9 mouse cellular contexts compared by ENCODE assay signal in the genomic region with DNA sequence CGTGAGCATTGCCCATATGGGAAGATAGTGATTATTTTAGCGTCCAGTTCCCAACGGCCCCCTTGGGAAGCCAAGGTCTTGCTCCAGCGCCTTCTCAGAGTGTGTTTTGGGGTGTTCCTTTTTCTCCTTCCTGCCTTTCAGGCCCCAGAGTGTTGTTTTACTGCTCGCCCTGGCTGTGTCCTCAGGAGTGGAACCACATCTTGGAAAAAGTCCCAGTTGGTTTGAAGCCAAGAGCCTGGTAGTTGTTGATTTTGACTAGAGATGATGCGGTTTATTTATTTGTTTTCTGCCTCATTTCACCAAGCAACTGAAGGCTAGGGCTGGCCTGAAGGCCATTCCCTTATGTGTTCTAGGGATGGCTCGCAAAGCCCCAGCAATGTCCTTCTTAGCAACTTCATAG. TPM values are rescaled to one million over a fixed set of nuclear protein-coding genes. Genes with fewer than 3 reads are reported as not detected.
DNase-seq lines count a peak whose midpoint lies in the region; ATAC-seq and TF ChIP-seq lines count a peak whose summit lies in the region.
"Had no signal": no experiment of that assay in that cellular context is flagged by ENCODE, and none has a peak within 500 bp of the region (broad histone marks: within the 10 kb centered on the region; RNA-seq: fewer than 3 reads in every experiment).

No protein-coding gene starts in this region.

- TF ChIP-seq CTCF in heart, postnatal 0 days (IDR thresholded peaks at IDR 0.05; ENCODE audit: low read depth) = no peak
- TF ChIP-seq CTCF in stomach, postnatal 0 days (IDR thresholded peaks at IDR 0.05; ENCODE audit: low read depth) = no peak

- H3K27me3 ChIP-seq in heart, postnatal 0 days (ENCODE audit: control insufficient read depth, insufficient read depth, low read length) = no peaks in the 10 kb centered on the region
- H3K27me3 ChIP-seq in myocyte (ENCODE audit: control insufficient read depth, insufficient read depth, insufficient read length) = no peaks in the 10 kb centered on the region
- H3K27me3 ChIP-seq in stomach, postnatal 0 days (ENCODE audit: control insufficient read depth, insufficient read depth, low read length) = no peaks in the 10 kb centered on the region

- peak; percentile 50 to 67 for DNase-seq in heart, adult 18-20 months
- DNase-seq in heart, adult 9 months (ENCODE audit: low spot score in 2 of 2) = no peak
- DNase-seq in right cerebral cortex, postnatal 4 days = peak; percentile 46
- DNase-seq in right cerebral cortex, adult 18-20 months = no peak
- no peak for DNase-seq in heart, postnatal 0 days (ENCODE audit: low spot score)
- DNase-seq in stomach, postnatal 0 days (ENCODE audit: low spot score) = no peak
- no peak for DNase-seq in frontal cortex, postnatal 14 days (ENCODE audit: low spot score in 2 of 2)
- DNase-seq: liver, embryonic 13.5 days had no signal

- H3K36me3 ChIP-seq in heart, postnatal 0 days (replicated peaks; ENCODE audit: control insufficient read depth, insufficient read depth, low read length) = 0 out of 2 replicates have a peak, but pooled peaks cover 1% of the 10 kb centered on the region
- peaks cover 4% of the 10 kb centered on the region for H3K36me3 ChIP-seq in myocyte (ENCODE audit: control insufficient read depth, insufficient read depth)
- no peaks in the 10 kb centered on the region for H3K36me3 ChIP-seq in stomach, postnatal 0 days (ENCODE audit: control insufficient read depth, insufficient read depth, low read length)
- H3K36me3 ChIP-seq: liver, embryonic 13.5 days had no signal

- no peak for TF ChIP-seq EP300 in heart, postnatal 0 days (IDR thresholded peaks at IDR 0.05; ENCODE audit: low read depth)
- TF ChIP-seq EP300 in stomach, postnatal 0 days (optimal IDR thresholded peaks at IDR 0.05) = no peak

- H3K79me2 ChIP-seq in myocyte (ENCODE audit: control insufficient read depth, insufficient read depth) = peaks cover 21% of the 10 kb centered on the region

- H3K4me2 ChIP-seq in heart, postnatal 0 days (ENCODE audit: low read depth, low read length) = no peak overlapping the region
- peak overlapping the region; percentile 4 for H3K4me2 ChIP-seq in myocyte (ENCODE audit: low read depth)
- no peak overlapping the region for H3K4me2 ChIP-seq in stomach, postnatal 0 days (replicated peaks; ENCODE audit: low read depth)
- H3K4me2 ChIP-seq: liver, embryonic 13.5 days had no signal

- no peak for TF ChIP-seq POLR2A in myocyte (IDR thresholded peaks at IDR 0.05; ENCODE audit: insufficient read length, low read depth)

- no peaks in the 10 kb centered on the region for H3K9me3 ChIP-seq in heart, postnatal 0 days (replicated peaks; ENCODE audit: control insufficient read depth, low read length)
- H3K9me3 ChIP-seq in stomach, postnatal 0 days (ENCODE audit: control insufficient read depth, low read length) = no peaks in the 10 kb centered on the region
- H3K9me3 ChIP-seq: liver, embryonic 13.5 days had no signal

- H3K4me1 ChIP-seq in heart, postnatal 0 days (ENCODE audit: control insufficient read depth, insufficient read depth) = peaks cover 38% of the 10 kb centered on the region
- H3K4me1 ChIP-seq in stomach, postnatal 0 days (replicated peaks; ENCODE audit: control insufficient read depth, insufficient read depth) = no peaks in the 10 kb centered on the region

- no peak overlapping the region for H3ac ChIP-seq in myocyte (ENCODE audit: control insufficient read depth, insufficient read length)

- H3K27ac ChIP-seq in heart, postnatal 0 days (ENCODE audit: low read depth) = peak overlapping the region; percentile 96
- H3K27ac ChIP-seq in stomach, postnatal 0 days (replicated peaks) = no peak overlapping the region
- H3K27ac ChIP-seq: liver, embryonic 13.5 days had no signal

- 38% methylated on average over 7 of the region's 7 CpGs for WGBS in heart, postnatal 0 days
- 59% methylated on average over 7 of the region's 7 CpGs for WGBS in stomach, postnatal 0 days

- no peak overlapping the region for H3K4me3 ChIP-seq in heart, postnatal 0 days (ENCODE audit: low read depth, low read length)
- no peak overlapping the region for H3K4me3 ChIP-seq in myocyte
- no peak overlapping the region for H3K4me3 ChIP-seq in stomach, postnatal 0 days (ENCODE audit: low read depth, low read length)
- H3K4me3 ChIP-seq: liver, embryonic 13.5 days had no signal

- H3K9ac ChIP-seq in heart, postnatal 0 days (replicated peaks; ENCODE audit: low read depth, low read length) = no peak overlapping the region
- no peak overlapping the region for H3K9ac ChIP-seq in stomach, postnatal 0 days (ENCODE audit: low read length)
- H3K9ac ChIP-seq: liver, embryonic 13.5 days had no signal

- ATAC-seq in heart, postnatal 0 days (ENCODE audit: insufficient read depth, low read depth) = no peak
- no peak for ATAC-seq in stomach, postnatal 0 days (ENCODE audit: low FRiP score, low TSS enrichment)

TF ChIP-seq in myocyte, 11 proteins besides CTCF, POLR2A, EP300 and RAD21:
- no peak for TF ChIP-seq CEBPB (IDR thresholded peaks at IDR 0.05; ENCODE audit: insufficient read depth, poor library complexity, severe bottlenecking)
- TF ChIP-seq MAX (IDR thresholded peaks at IDR 0.05; ENCODE audit: low read depth) = no peak

RNA-seq across cellular contexts. Expression of a gene that starts 2.9 kb away (rescaled TPM):
- 1,000 to 10,000 TPM; 1,347 to 1,386 TPM for total RNA-seq in heart, adult 18-20 months (2021)
- 983 and 1,187 TPM in 2 replicates for total RNA-seq in heart, postnatal 0 days (2014; rRNA removed; ENCODE audit: low replicate concordance)
- polyA plus RNA-seq in heart, postnatal 0 days (2015; fragmentation: Nextera tagmentation; extraction: Ambion mirVana) = 601 and 639 TPM in 2 replicates
- polyA plus RNA-seq in myocyte (2012; fragmentation: generic; extraction: Trizol) = 2,193 TPM
- 223 and 291 TPM in 2 replicates for polyA plus RNA-seq in stomach, postnatal 0 days (2015; fragmentation: Nextera tagmentation; extraction: Ambion mirVana)

RNA-seq across cellular contexts. Expression of a gene that starts 17.8 kb away (rescaled TPM):
- total RNA-seq in heart, adult 18-20 months (2021) = 100 to 1,000 TPM; 115 TPM
- 95.0 and 105 TPM in 2 replicates for total RNA-seq in heart, postnatal 0 days (2014; rRNA removed; ENCODE audit: low replicate concordance)
- polyA plus RNA-seq in heart, postnatal 0 days (2015; fragmentation: Nextera tagmentation; extraction: Ambion mirVana) = 26.8 and 30.2 TPM in 2 replicates
- 42.3 TPM for polyA plus RNA-seq in myocyte (2012; fragmentation: generic; extraction: Trizol)
- polyA plus RNA-seq in stomach, postnatal 0 days (2015; fragmentation: Nextera tagmentation; extraction: Ambion mirVana) = 28.8 and 30.0 TPM in 2 replicates

RNA-seq across cellular contexts. Expression of a gene that starts 39.5 kb away (rescaled TPM):
- 10 to 100 TPM; 80.9 to 88.3 TPM for total RNA-seq in heart, adult 18-20 months (2021)
- total RNA-seq in heart, postnatal 0 days (2014; rRNA removed; ENCODE audit: low replicate concordance) = 202 and 236 TPM in 2 replicates
- 147 TPM in 2 replicates for polyA plus RNA-seq in heart, postnatal 0 days (2015; fragmentation: Nextera tagmentation; extraction: Ambion mirVana)
- 170 TPM for polyA plus RNA-seq in myocyte (2012; fragmentation: generic; extraction: Trizol)
- polyA plus RNA-seq in stomach, postnatal 0 days (2015; fragmentation: Nextera tagmentation; extraction: Ambion mirVana) = 104 and 108 TPM in 2 replicates

Comparison
In these comparisons a context has a peak if more than half of its experiments do, and no peak if none do; other contexts are left out.
1. DNase-seq: peak in heart, adult 18-20 months (2 of 2) and right cerebral cortex, postnatal 4 days (single experiment); none in heart, adult 9 months (0 of 2), right cerebral cortex, adult 18-20 months (single experiment), heart, postnatal 0 days (single experiment), stomach, postnatal 0 days (single experiment) and frontal cortex, postnatal 14 days (0 of 2).